Mouse (Mus musculus) lung, embryonic 15.5 days (tissue): Measurements from ENCODE around the gene Fez2. TPM values are rescaled to one million over a fixed set of nuclear protein-coding genes. Genes with fewer than 3 reads are reported as not detected.

Experiments
- ATAC-seq: fragments of 200-750 bp; cut with Nextera tagmentation; 2 replicates; pipeline ENCODE4 v1.8.0; 2017; ENCODE audit warnings: moderate number of reproducible peaks, borderline replicate concordance; ENCODE audit not compliant: low FRiP score, low TSS enrichment; ENCODE audit errors: extremely low read depth
- H3K27ac ChIP-seq: fragments of 300-500 bp; sonication (generic); 2 replicates; pipeline ENCODE4 v1.5.1; 2015; ENCODE audit warnings: moderate library complexity, mild to moderate bottlenecking, inconsistent platforms
- H3K27me3 ChIP-seq: fragments of 300-500 bp; sonication (generic); 2 replicates; pipeline ENCODE4 v1.6.1; 2015; ENCODE audit warnings: inconsistent platforms
- H3K36me3 ChIP-seq: fragments of 300-500 bp; sonication (generic); 2 replicates; pipeline ENCODE4 v1.6.1; 2015; ENCODE audit warnings: inconsistent platforms
- H3K4me1 ChIP-seq: fragments of 300-500 bp; sonication (generic); 2 replicates; pipeline ENCODE4 v1.6.1; 2015; ENCODE audit warnings: inconsistent platforms
- H3K4me2 ChIP-seq: fragments of 300-500 bp; sonication (generic); 2 replicates; pipeline ENCODE4 v1.6.1; 2015; ENCODE audit warnings: inconsistent platforms, mild to moderate bottlenecking, moderate library complexity
- H3K4me3 ChIP-seq: fragments of 300-500 bp; sonication (generic); 2 replicates; pipeline ENCODE4 v1.5.1; 2015; ENCODE audit warnings: mild to moderate bottlenecking, inconsistent platforms
- H3K9ac ChIP-seq: fragments of 300-500 bp; sonication (generic); 2 replicates; pipeline ENCODE4 v1.6.1; 2015; ENCODE audit warnings: inconsistent platforms
- H3K9me3 ChIP-seq: fragments of 300-500 bp; sonication (generic); 2 replicates; pipeline ENCODE4 v1.6.1; 2016; ENCODE audit warnings: inconsistent platforms
- WGBS: fragments of 180-500 bp; shearing (Covaris S2); methylation state at CpG from one replicate; pipeline ENCODE4 v1.1.7; 2015; 5-methylcytosine and 5-hydroxymethylcytosine counted together
- polyA plus RNA-seq: library from polyadenylated mRNA; unstranded; fragments of >200 nt; fragmentation: Nextera tagmentation; extraction: Ambion mirVana; gene quantifications from 2 replicates; pipeline ENCODE4 v1.2.1, GENCODE M21; 2015

The Fez2 gene
- polyA plus RNA-seq, 1 experiment from 2014 or later, result 37.8 TPM

GRCm38 (mm10) chr17:78406854-78407253 lies 11.1 kb downstream of the Fez2 start:
- Histone ChIP-seq H3K9me3 (no peaks in the 10 kb centered on the region), H3K27ac (no peak overlapping the region), H3K27me3 (no peaks in the 10 kb centered on the region), H3K4me3 (no peak overlapping the region), H3K4me2 (no peak overlapping the region), H3K9ac (no peak overlapping the region), H3K36me3 (peaks cover 6% of the 10 kb centered on the region; the same call in 1 of the 2 replicates), H3K4me1 (peaks cover 25% of the 10 kb centered on the region)
- ATAC-seq, result no peak
- WGBS, result 82% methylated on average over 10 of the region's 10 CpGs

- WGBS, result 85% methylated on average over 3 of the region's 3 CpGs
- no peak overlapping the region for H3K27ac ChIP-seq
- ATAC-seq, result no peak
- no peak overlapping the region for H3K9ac ChIP-seq
- no peak overlapping the region for H3K4me3 ChIP-seq
- peaks cover 35% of the 10 kb centered on the region for H3K4me1 ChIP-seq
- no peaks in the 10 kb centered on the region for H3K9me3 ChIP-seq
- no peaks in the 10 kb centered on the region for H3K27me3 ChIP-seq
- peaks cover 5% of the 10 kb centered on the region; the same call in 1 of the 2 replicates for H3K36me3 ChIP-seq
- H3K4me2 ChIP-seq, result no peak overlapping the region
These were observed 12.6 kb downstream of the Fez2 start for GRCm38 (mm10) chr17:78405336-78405735.

GRCm38 (mm10) chr17:78403804-78404203 lies 14.1 kb downstream of the Fez2 start:
- Histone ChIP-seq H3K36me3 (peaks cover 5% of the 10 kb centered on the region; the same call in 1 of the 2 replicates), H3K27ac (no peak overlapping the region), H3K4me3 (no peak overlapping the region), H3K9ac (no peak overlapping the region), H3K4me2 (no peak overlapping the region), H3K27me3 (no peaks in the 10 kb centered on the region), H3K4me1 (peaks cover 38% of the 10 kb centered on the region), H3K9me3 (no peaks in the 10 kb centered on the region)
- WGBS, result 87% methylated on average over 9 of the region's 9 CpGs
- ATAC-seq, result no peak

GRCm38 (mm10) chr17:78403229-78403628 lies 14.7 kb downstream of the Fez2 start:
- H3K9me3 ChIP-seq, result no peaks in the 10 kb centered on the region
- peaks cover 5% of the 10 kb centered on the region; the same call in 1 of the 2 replicates for H3K36me3 ChIP-seq
- no peak overlapping the region for H3K9ac ChIP-seq
- no peak overlapping the region for H3K4me2 ChIP-seq
- H3K4me3 ChIP-seq, result no peak overlapping the region
- H3K4me1 ChIP-seq, result peaks cover 33% of the 10 kb centered on the region
- WGBS, result 57% methylated on average over 4 of the region's 4 CpGs
- H3K27ac ChIP-seq, result no peak overlapping the region
- H3K27me3 ChIP-seq, result no peaks in the 10 kb centered on the region
- ATAC-seq, result no peak

GRCm38 (mm10) chr17:78402174-78402573 lies 15.8 kb downstream of the Fez2 start:
- ATAC-seq, result peak; percentile 32
- no peak overlapping the region for H3K4me2 ChIP-seq
- no peak overlapping the region for H3K4me3 ChIP-seq
- H3K9ac ChIP-seq, result no peak overlapping the region
- peaks cover 5% of the 10 kb centered on the region; the same call in 1 of the 2 replicates for H3K36me3 ChIP-seq
- 46% methylated on average over 6 of the region's 6 CpGs for WGBS
- H3K27me3 ChIP-seq, result no peaks in the 10 kb centered on the region
- no peaks in the 10 kb centered on the region for H3K9me3 ChIP-seq
- peak overlapping the region; percentile 22; the same call in 1 of the 2 replicates for H3K27ac ChIP-seq
- H3K4me1 ChIP-seq, result peaks cover 32% of the 10 kb centered on the region

- peak; percentile 63 for ATAC-seq
- Histone ChIP-seq H3K4me3 (no peak overlapping the region), H3K27me3 (no peaks in the 10 kb centered on the region), H3K9me3 (no peaks in the 10 kb centered on the region), H3K4me1 (peaks cover 32% of the 10 kb centered on the region), H3K36me3 (peaks cover 5% of the 10 kb centered on the region; the same call in 1 of the 2 replicates), H3K27ac (no peak overlapping the region), H3K9ac (no peak overlapping the region), H3K4me2 (no peak overlapping the region)
- WGBS, result 47% methylated on average over 4 of the region's 4 CpGs
These were observed 16.2 kb downstream of the Fez2 start for GRCm38 (mm10) chr17:78401713-78402112.

- Histone ChIP-seq H3K9ac (no peak overlapping the region), H3K9me3 (no peaks in the 10 kb centered on the region), H3K4me1 (peaks cover 32% of the 10 kb centered on the region), H3K4me3 (no peak overlapping the region), H3K4me2 (no peak overlapping the region), H3K27me3 (no peaks in the 10 kb centered on the region), H3K36me3 (peaks cover 5% of the 10 kb centered on the region; the same call in 1 of the 2 replicates), H3K27ac (no peak overlapping the region)
- WGBS, result 62% methylated on average over 6 of the region's 6 CpGs
- no peak for ATAC-seq
These were observed 16.6 kb downstream of the Fez2 start for GRCm38 (mm10) chr17:78401311-78401710.

GRCm38 (mm10) chr17:78400130-78400840 lies 17.7 kb downstream of the Fez2 start:
- ATAC-seq, result peak; percentile 62; the same call in 1 of the 2 replicates
- Histone ChIP-seq H3K9ac (no peak overlapping the region), H3K36me3 (peaks cover 5% of the 10 kb centered on the region; the same call in 1 of the 2 replicates), H3K9me3 (no peaks in the 10 kb centered on the region), H3K27me3 (no peaks in the 10 kb centered on the region), H3K4me2 (no peak overlapping the region), H3K27ac (no peak overlapping the region), H3K4me3 (no peak overlapping the region), H3K4me1 (peaks cover 26% of the 10 kb centered on the region)
- 56% methylated on average over 12 of the region's 12 CpGs for WGBS

GRCm38 (mm10) chr17:78392401-78393087 lies 25.4 kb downstream of the Fez2 start:
- no peak overlapping the region for H3K4me2 ChIP-seq
- H3K9ac ChIP-seq, result no peak overlapping the region
- no peaks in the 10 kb centered on the region for H3K36me3 ChIP-seq
- no peak overlapping the region for H3K27ac ChIP-seq
- WGBS, result 66% methylated on average over 9 of the region's 9 CpGs
- H3K9me3 ChIP-seq, result no peaks in the 10 kb centered on the region
- ATAC-seq, result no peak
- H3K27me3 ChIP-seq, result no peaks in the 10 kb centered on the region
- no peak overlapping the region for H3K4me3 ChIP-seq
- H3K4me1 ChIP-seq, result no peaks in the 10 kb centered on the region

- Histone ChIP-seq H3K4me1 (0 out of 2 replicates have a peak, but pooled peaks cover 4% of the 10 kb centered on the region), H3K9me3 (no peaks in the 10 kb centered on the region), H3K4me2 (no peak overlapping the region), H3K9ac (no peak overlapping the region), H3K4me3 (no peak overlapping the region), H3K36me3 (no peaks in the 10 kb centered on the region), H3K27ac (no peak overlapping the region), H3K27me3 (no peaks in the 10 kb centered on the region)
- no peak for ATAC-seq
- WGBS, result 89% methylated on average over 5 of the region's 5 CpGs
These were observed 28.4 kb downstream of the Fez2 start for GRCm38 (mm10) chr17:78389573-78389972.

- no peaks in the 10 kb centered on the region for H3K9me3 ChIP-seq
- no peaks in the 10 kb centered on the region for H3K27me3 ChIP-seq
- whole genome bisulfite sequencing, result 60% methylated on average over 9 of the region's 9 CpGs
- no peak overlapping the region for H3K4me3 ChIP-seq
- no peak overlapping the region for H3K4me2 ChIP-seq
- ATAC-seq, result no peak
- H3K4me1 ChIP-seq, result 0 out of 2 replicates have a peak, but pooled peaks cover 4% of the 10 kb centered on the region
- H3K27ac ChIP-seq, result no peak overlapping the region
- no peak overlapping the region for H3K9ac ChIP-seq
- no peaks in the 10 kb centered on the region for H3K36me3 ChIP-seq
These were observed 29.7 kb downstream of the Fez2 start for GRCm38 (mm10) chr17:78388101-78388847.
